Mouse (Mus musculus) spleen, adult 2 months (tissue): ENCODE results near the gene Nav3. TPM values are rescaled to one million over a fixed set of nuclear protein-coding genes. Genes with fewer than 3 reads are reported as not detected.

Experiments
- DNase-seq, 2 experiments: peaks; one replicate each; pipeline versions ENCODE4 v3.0.0 to v3.0.0-alpha.2; 2012 to 2021; ENCODE audit warnings: low spot score in 2 of 2, low read depth in 1 of 2
- H3K27ac ChIP-seq: fragments of 200-500 bp; 2 replicates; pipeline ENCODE4 v1.5.1; 2012; ENCODE audit warnings: low read length, inconsistent platforms; ENCODE audit not compliant: insufficient read depth
- H3K27me3 ChIP-seq: fragments of 200-500 bp; 2 replicates; pipeline ENCODE4 v1.6.1; 2012; ENCODE audit warnings: mild to moderate bottlenecking, moderate library complexity, low read length, inconsistent platforms; ENCODE audit not compliant: control insufficient read depth, insufficient read depth
- H3K36me3 ChIP-seq: fragments of 200-500 bp; 2 replicates; pipeline ENCODE4 v1.6.1; 2012; ENCODE audit warnings: mild to moderate bottlenecking, low read length, inconsistent platforms; ENCODE audit not compliant: control insufficient read depth, insufficient read depth
- H3K4me1 ChIP-seq: fragments of 200-500 bp; 2 replicates; pipeline ENCODE4 v1.6.1; 2011; ENCODE audit warnings: inconsistent platforms; ENCODE audit not compliant: control insufficient read depth, insufficient read depth, insufficient read length
- H3K4me3 ChIP-seq: fragments of 200-500 bp; 2 replicates; pipeline ENCODE4 v1.5.1; 2011; ENCODE audit warnings: mild to moderate bottlenecking, inconsistent platforms; ENCODE audit not compliant: insufficient read depth, insufficient read length; ENCODE audit errors: extremely low read depth
- CTCF ChIP-seq: fragments of 200-500 bp; IDR thresholded peaks from 2 replicates; pipeline ENCODE4 v1.5.1; 2011; ENCODE audit warnings: mild to moderate bottlenecking, inconsistent platforms; ENCODE audit not compliant: insufficient read depth, insufficient read length, insufficient replicate concordance; ENCODE audit errors: extremely low read depth
- POLR2A ChIP-seq: fragments of 200-500 bp; IDR thresholded peaks from 2 replicates; pipeline ENCODE4 v1.6.1; 2011; ENCODE audit warnings: low read depth, low read length, inconsistent platforms
- WGBS: fragments of 180-500 bp; shearing (Covaris S2); methylation state at CpG from one replicate; pipeline ENCODE4 v1.1.7; 2018; 5-methylcytosine and 5-hydroxymethylcytosine counted together
- polyA plus RNA-seq: library from polyadenylated mRNA; depleted of rRNA; stranded (reverse); fragments of >200 nt; gene quantifications from 2 replicates; pipeline ENCODE4 v1.2.3, GENCODE M21; 2012

The Nav3 gene
- polyA plus RNA-seq, 1 experiment: 0.39 TPM

DNA sequence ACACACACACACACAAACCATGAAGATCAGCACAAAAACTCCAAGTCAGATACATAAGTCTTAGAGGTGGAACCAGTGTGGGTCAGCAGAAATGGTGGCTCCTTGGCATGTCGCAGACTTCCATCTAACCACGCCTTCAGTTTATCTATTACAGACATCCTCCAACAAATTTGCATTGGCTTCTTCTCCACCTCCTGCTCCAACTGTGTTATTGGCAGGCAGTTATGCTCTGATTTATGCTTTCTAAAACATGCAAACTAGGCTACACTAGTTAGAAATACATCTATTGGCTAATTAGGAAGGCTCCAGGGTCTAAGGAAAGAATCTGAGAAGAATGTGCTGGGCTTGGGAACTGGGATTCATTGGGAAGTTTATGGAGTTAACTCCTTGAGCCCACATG is 75.2 kb downstream of the Nav3 start:
- TF ChIP-seq POLR2A: no peak
- no peak for TF ChIP-seq CTCF
- Histone ChIP-seq H3K27me3 (no peaks in the 10 kb centered on the region), H3K27ac (no peak overlapping the region), H3K4me1 (no peaks in the 10 kb centered on the region), H3K4me3 (no peak overlapping the region), H3K36me3 (no peaks in the 10 kb centered on the region)
- 89% methylated on average over 2 of the region's 2 CpGs for WGBS
- no peak for DNase-seq

DNA sequence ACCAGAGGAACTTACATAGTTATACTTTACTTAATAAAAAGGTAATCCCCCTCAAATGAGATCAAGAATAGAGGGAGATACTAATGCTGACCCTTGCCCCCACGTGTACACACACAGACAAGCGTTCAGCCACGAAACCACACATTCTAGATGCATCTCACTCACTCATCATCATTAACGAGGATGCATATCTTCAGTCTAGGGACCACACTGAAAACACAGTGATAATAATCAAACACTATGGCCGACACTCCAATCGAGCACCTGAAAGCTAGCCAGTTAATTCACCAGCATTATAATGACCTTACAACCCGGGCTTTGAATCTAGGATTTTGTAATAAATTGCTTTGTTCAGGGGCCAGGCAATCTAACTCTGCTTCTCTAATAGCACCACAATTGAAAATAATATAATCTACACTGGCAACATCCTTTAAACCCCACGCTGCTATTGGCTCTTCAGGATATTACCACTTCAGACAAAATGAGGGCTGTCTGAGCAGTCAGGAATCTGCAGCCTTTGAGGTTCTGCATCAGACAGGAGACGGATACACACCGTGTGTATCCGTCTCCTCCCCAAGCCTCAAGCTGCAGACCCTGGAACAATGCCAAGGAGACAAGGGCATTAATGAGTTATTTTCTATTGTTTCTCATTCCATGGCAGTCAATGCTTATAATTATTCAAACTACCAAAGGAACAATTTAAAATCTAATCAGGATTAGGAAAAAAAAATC is 83.1 kb downstream of the Nav3 start:
- DNase-seq: no peak
- Histone ChIP-seq H3K4me3 (no peak overlapping the region), H3K36me3 (no peaks in the 10 kb centered on the region), H3K27ac (no peak overlapping the region), H3K27me3 (no peaks in the 10 kb centered on the region), H3K4me1 (no peaks in the 10 kb centered on the region)
- 68% methylated on average over 11 of the region's 11 CpGs for WGBS
- no peak for TF ChIP-seq CTCF
- no peak for TF ChIP-seq POLR2A

DNA sequence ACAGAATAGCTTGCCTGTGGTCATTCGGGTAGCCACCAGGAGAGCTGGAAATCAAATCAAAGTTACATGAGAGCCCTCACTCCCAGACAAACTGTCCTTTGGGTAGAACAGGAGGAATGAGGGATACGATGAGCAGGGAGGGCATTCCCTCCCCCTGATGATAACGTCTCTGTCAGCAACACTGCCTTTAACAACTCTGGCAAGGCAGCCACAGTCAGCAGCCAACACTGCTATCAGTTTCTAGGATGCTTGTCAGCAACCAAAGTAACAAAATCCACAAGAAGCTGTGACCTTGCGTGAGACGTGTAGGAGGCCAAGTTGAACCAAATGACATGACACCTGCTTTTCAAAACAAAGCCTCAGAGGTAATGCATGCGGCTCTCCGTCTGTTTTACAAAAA is 103.9 kb downstream of the Nav3 start:
- DNase-seq: no peak
- 83% methylated on average over 7 of the region's 7 CpGs for WGBS
- Histone ChIP-seq H3K4me1 (no peaks in the 10 kb centered on the region), H3K4me3 (no peak overlapping the region), H3K27me3 (no peaks in the 10 kb centered on the region), H3K36me3 (no peaks in the 10 kb centered on the region), H3K27ac (no peak overlapping the region)
- no peak for TF ChIP-seq POLR2A
- TF ChIP-seq CTCF: no peak

DNA sequence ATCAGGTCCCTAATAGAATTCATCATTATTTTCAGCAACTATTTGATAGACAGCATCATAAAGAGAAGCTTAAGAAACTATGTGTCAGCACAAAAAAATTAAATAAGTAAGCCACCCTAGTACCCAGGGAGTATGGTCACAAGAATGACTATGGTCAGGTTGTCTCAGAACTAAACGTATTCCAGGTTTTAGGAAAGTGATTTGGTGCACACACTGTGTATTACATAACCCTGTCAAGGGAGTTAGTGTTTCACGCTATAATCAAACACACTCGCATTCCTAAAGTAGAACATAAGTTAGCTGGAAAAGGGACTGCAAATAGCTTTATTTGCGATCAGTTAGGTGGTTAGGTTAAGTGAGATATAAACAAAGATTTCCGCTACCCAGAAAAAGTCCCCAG is 126.0 kb downstream of the Nav3 start:
- Histone ChIP-seq H3K4me1 (no peaks in the 10 kb centered on the region), H3K4me3 (no peak overlapping the region), H3K36me3 (no peaks in the 10 kb centered on the region), H3K27ac (no peak overlapping the region), H3K27me3 (no peaks in the 10 kb centered on the region)
- no peak for DNase-seq
- no peak for TF ChIP-seq CTCF
- TF ChIP-seq POLR2A: no peak
- 90% methylated on average over 5 of the region's 5 CpGs for WGBS

DNA sequence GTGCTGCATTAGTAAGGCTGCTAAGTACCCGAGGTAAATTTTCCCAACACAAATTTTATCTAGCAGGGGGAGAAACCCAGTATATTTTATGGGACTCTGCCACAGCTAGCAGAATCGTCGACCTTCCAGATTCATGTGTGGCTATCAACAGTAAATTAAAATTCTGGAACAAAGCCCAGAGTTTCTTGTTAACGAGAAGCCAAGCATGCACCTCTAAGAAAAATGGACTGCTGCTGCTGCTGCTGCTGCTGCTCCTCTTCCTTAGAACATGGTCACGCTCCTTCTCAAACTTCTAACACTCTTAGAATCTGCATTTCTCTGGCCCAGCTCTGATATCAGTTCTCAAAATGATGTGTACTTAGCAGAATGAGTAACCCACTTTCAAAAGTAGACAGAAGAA is 126.4 kb downstream of the Nav3 start:
- WGBS: 73% methylated on average over 5 of the region's 5 CpGs
- TF ChIP-seq CTCF (no peak), POLR2A (no peak)
- no peak for DNase-seq
- Histone ChIP-seq H3K4me1 (no peaks in the 10 kb centered on the region), H3K36me3 (no peaks in the 10 kb centered on the region), H3K27me3 (no peaks in the 10 kb centered on the region), H3K27ac (no peak overlapping the region), H3K4me3 (no peak overlapping the region)

DNA sequence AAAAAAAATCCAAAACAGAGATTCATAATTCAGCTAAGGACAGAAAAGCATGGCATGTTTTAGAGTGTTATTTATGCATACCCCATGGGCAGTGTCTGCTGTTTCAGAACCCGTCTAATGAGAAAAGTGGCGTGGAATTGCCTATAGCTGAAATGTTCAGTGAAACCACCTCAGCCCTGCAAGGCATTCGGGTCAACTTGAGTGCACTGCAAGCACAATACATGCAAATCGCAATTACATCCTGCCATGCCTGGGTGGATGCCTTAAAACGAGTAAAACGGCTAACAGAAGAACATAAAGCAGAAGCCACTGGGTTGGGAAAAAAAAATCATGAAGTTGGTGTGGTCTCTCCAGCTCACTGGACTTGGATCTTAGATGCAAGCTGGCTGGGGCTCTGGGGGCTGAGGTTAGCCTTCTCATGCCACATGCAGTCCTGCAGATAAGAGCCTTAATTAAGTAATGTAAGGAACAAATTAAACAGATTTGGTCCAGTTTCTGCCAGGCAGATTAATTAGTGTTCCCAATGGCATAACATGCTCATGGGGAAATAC is 133.8 kb downstream of the Nav3 start:
- H3K4me1 ChIP-seq: no peaks in the 10 kb centered on the region
- no peak overlapping the region for H3K4me3 ChIP-seq
- no peaks in the 10 kb centered on the region for H3K27me3 ChIP-seq
- no peak for DNase-seq
- H3K36me3 ChIP-seq: no peaks in the 10 kb centered on the region
- no peak for TF ChIP-seq CTCF
- no peak overlapping the region for H3K27ac ChIP-seq
- WGBS: 84% methylated on average over 6 of the region's 6 CpGs

DNA sequence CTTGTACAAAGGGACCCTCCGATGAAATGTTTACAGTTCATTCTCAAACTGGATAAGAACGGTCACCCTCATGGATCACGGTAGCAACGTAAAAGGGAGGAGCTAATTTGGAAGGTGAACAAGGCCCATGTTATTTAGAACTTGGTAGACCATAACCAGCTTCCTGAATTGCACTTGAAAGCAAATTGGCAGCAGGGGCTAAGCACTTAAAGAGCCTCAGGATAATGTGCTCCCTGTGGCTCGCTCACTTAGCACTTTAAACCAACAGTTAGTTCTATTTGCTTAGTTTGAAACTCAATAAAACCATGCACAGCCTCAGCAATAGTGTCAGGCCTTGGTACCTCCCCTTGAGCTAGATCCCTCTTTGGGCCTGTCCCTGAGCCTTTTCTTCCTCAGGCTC is 138.7 kb downstream of the Nav3 start:
- no peak for DNase-seq
- Histone ChIP-seq H3K4me1 (no peaks in the 10 kb centered on the region), H3K27me3 (no peaks in the 10 kb centered on the region), H3K36me3 (no peaks in the 10 kb centered on the region), H3K27ac (no peak overlapping the region), H3K4me3 (no peak overlapping the region)
- no peak for TF ChIP-seq CTCF
- no peak for TF ChIP-seq POLR2A
- 84% methylated on average over 5 of the region's 5 CpGs for WGBS
